Mouse (Mus musculus) left cerebral cortex, postnatal 4 days (tissue): ENCODE data around the gene Grin2d. TPM values are rescaled to one million over a fixed set of nuclear protein-coding genes. Genes with fewer than 3 reads are reported as not detected.

Source experiments
- DNase-seq: peaks from one replicate; pipeline ENCODE4 v3.0.0-alpha.2; 2022
- intact Hi-C: fragments of 180-260 bp; cut with DNase I; formaldehyde crosslinking; loops from one replicate; pipeline ENCODE4 v1.15.1; 2025
- total RNA-seq, 2 experiments: library from RNA; stranded (reverse); gene quantifications; 2 replicates each; pipeline ENCODE4 v1.2.3; 2021

The Grin2d gene
- total RNA-seq, 2 experiments from 2014 or later = 31.9 to 39.5 TPM

GRCm38 (mm10) chr7:45787642-45788041 is 90.5 kb downstream of the Grin2d start:
- no peak for DNase-seq
- intact Hi-C loops = no loop called here

DNA sequence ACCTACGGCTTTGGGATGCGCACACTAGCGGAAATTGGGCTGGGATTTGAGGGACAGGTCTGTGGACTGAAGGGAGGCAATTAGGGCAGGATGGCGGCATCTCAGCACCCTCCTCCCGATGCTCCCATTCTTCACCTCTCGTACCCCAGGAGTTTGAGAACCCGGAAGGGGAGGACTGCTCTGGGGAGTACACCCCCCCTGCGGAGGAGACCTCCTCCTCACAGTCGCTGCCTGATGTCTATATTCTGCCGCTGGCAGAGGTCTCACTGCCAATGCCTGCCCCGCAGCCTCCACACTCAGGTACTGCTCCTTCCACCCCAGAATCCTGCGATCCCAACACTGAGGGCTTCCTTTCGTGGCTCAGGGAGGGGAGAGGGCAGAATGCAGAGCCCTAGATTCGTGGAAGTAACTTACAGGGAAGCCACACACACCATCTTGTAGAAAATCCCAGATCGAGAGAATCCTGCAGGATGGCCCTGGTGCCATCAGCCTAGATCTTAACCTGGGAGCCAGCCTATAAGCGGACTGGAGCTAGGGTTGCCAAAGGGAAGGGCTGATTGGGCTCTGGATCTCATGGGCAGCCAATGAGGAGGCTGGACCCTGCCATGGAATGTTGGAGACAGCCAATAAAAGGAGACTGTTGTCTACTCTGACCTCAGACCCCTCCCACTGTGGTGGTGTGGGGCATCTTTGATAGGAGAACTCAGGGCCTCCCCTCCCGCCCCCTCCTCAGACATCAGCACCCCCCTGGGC is 91.3 kb downstream of the Grin2d start:
- DNase-seq = peak; percentile 43
- intact Hi-C loops = no loop called here

DNA sequence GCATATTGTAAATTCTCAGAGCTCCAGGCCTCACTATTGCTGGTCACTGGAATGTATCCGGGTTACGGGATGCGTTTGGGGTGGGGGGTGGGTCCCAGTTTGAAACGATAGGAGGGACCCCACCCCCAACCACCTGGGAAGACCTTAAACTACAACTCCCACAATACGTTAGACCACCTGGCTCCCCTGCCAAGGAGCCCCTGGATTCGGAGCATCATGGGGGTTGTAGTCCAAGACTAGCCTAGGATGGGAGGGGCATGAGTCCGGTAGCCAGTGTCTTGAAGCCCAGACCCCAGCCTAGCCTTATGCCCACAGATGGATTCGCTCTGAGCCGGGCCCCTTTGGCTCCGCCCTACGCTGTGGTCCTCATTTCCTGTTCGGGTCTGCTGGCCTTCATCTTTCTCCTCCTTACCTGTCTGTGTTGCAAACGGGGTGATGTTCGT is 92.0 kb downstream of the Grin2d start:
- peak; percentile 86 for DNase-seq
- intact Hi-C loops = no loop called here

- peak; percentile 82 for DNase-seq
- intact Hi-C loops = no loop called here
These were observed 92.6 kb downstream of the Grin2d start for GRCm38 (mm10) chr7:45785388-45786135.

GRCm38 (mm10) chr7:45784524-45785372 is 93.4 kb downstream of the Grin2d start, which contains the start of gene Sult2b1:
TSS of gene Sult2b1 (minus strand) at chr7:45784669.
- intact Hi-C loops = no loop called here

DNA sequence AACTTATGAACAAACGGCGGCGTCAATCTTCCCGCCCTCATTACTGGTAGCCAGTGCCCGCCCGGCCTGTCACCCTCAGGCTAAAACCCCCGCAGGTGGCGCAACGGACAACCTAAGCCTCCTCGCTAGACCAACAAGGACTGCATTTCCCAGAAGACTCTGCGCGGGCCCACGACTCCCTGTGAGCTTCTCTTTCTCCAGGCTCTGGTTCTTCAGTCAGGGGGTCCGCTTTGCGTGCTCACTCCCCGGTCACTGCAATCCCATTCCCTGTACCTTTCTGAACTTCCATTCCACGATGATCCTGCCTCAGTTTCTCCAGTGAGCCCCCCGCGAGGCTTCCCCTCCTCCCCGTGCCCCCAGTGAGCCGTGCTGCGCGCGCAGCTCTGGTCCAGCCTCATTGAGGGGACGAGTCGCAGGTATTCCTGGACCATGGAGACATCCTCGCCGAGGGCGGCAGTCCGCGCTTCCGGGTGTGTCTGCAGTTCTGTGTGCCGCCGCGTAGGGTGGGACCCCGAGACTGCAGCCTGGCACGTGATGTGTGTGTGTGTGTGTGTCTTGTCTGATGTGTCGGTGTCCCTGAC is 94.6 kb downstream of the Grin2d start, which contains the start of gene Lmtk3:
Gene Lmtk3, plus strand, starts transcription at position 228 of the 581 bp plus-strand sequence.
- intact Hi-C loops = no loop called here
- peak; percentile 86 for DNase-seq

More at GRCm38 (mm10) chr7:45784524-45785372, 93.4 kb downstream of the Grin2d start, which contains the start of gene Sult2b1:
- DNase-seq = peak; percentile 97

DNA sequence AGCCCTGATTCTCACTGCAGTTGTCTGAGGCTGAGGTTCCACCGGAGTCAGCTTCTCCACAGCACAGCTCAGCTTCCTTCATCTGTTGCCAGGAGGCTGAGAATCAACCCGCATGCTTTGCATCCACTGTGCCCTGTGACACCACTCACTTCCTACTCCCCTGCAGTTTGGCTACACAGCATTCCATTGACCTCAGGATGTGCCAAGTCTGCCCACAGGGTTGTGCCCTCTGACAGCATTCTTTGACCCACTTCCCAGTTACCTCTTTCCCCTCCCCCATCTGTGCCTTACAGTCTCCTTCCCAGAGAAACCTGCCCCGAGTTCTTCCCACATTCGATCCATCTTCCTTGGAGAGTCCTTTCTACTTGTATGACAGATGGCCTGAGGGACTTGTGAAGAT is 95.9 kb downstream of the Grin2d start:
- intact Hi-C loops = no loop called here
- no peak for DNase-seq

Other genes with a start within 250 kb of the Grin2d start
- gene Mamstr, start 238.4 kb downstream of the Grin2d start, total RNA-seq = 1 to 10 TPM; 1.7 to 2.6 TPM
- not detected for gene Fut2, start 212.0 kb downstream of the Grin2d start, total RNA-seq
- under 1 TPM in 1 of 2 experiments, not detected in 1; 0.34 TPM for gene Ntn5, start 194.4 kb downstream of the Grin2d start, total RNA-seq
- under 1 TPM; 0.18 to 0.20 TPM for gene Sec1, start 184.0 kb downstream of the Grin2d start, total RNA-seq
- gene Car11, start 178.5 kb downstream of the Grin2d start, total RNA-seq = 100 to 1,000 TPM; 136 to 144 TPM
- 10 to 100 TPM; 19.1 to 22.2 TPM for gene Dbp, start 173.3 kb downstream of the Grin2d start, total RNA-seq
- gene Rpl18, start 162.9 kb downstream of the Grin2d start, total RNA-seq = 100 to 1,000 TPM; 640 to 672 TPM
- 10 to 100 TPM; 23.6 to 24.6 TPM for gene Sphk2, start 160.4 kb downstream of the Grin2d start, total RNA-seq
- 1 to 10 TPM in 1 of 2 experiments, under 1 TPM in 1; 0.62 to 1.1 TPM for gene Fam83e, start 157.2 kb downstream of the Grin2d start, total RNA-seq
- gene Spaca4, start 152.6 kb downstream of the Grin2d start, total RNA-seq = not detected
- gene Lmtk3, start 94.6 kb downstream of the Grin2d start, total RNA-seq = 100 to 1,000 TPM; 304 to 352 TPM
- gene Sult2b1, start 93.7 kb downstream of the Grin2d start, total RNA-seq = 1 to 10 TPM; 4.9 to 5.5 TPM
- gene Cyth2, start 63.8 kb downstream of the Grin2d start, total RNA-seq = 100 to 1,000 TPM; 249 TPM
- 1 to 10 TPM; 1.6 to 2.1 TPM for gene Kcnj14, start 53.6 kb downstream of the Grin2d start, total RNA-seq
- 10 to 100 TPM; 31.8 to 35.5 TPM for gene Grwd1, start 47.4 kb downstream of the Grin2d start, total RNA-seq
- gene Kdelr1, start 5.6 kb downstream of the Grin2d start, total RNA-seq = 100 to 1,000 TPM in 1 of 2 experiments, 10 to 100 TPM in 1; 98.9 to 109 TPM
- under 1 TPM in 1 of 2 experiments, not detected in 1; 0.52 TPM for gene Syngr4, start 18.3 kb upstream of the Grin2d start, total RNA-seq
- gene Tmem143, start 18.6 kb upstream of the Grin2d start, total RNA-seq = 10 to 100 TPM; 16.8 to 19.7 TPM
- gene Emp3, start 43.0 kb upstream of the Grin2d start, total RNA-seq = 10 to 100 TPM in 1 of 2 experiments, 1 to 10 TPM in 1; 6.9 to 13.4 TPM
- gene Ccdc114, start 45.7 kb upstream of the Grin2d start, total RNA-seq = 1 to 10 TPM; 1.9 to 2.4 TPM
- gene Abcc6, start 151.9 kb upstream of the Grin2d start, total RNA-seq = 1 to 10 TPM; 2.1 to 3.0 TPM
- 10 to 100 TPM; 83.3 to 92.5 TPM for gene Nomo1, start 155.3 kb upstream of the Grin2d start, total RNA-seq
- gene Kcnj11, start 222.4 kb upstream of the Grin2d start, total RNA-seq = 10 to 100 TPM; 11.8 to 12.8 TPM